Mouse (Mus musculus): Measurements from ENCODE around the gene Prm2. TPM values are rescaled to one million over a fixed set of nuclear protein-coding genes. Genes with fewer than 3 reads are reported as not detected.
"Not testable (repeated sequence)": the region's sequence is repeated elsewhere in the genome, so short reads cannot be mapped to it uniquely, and the experiment has no call there.

Gene Prm2
- total RNA-seq, 1 experiment from 2014 or later, result not detected

DNA sequence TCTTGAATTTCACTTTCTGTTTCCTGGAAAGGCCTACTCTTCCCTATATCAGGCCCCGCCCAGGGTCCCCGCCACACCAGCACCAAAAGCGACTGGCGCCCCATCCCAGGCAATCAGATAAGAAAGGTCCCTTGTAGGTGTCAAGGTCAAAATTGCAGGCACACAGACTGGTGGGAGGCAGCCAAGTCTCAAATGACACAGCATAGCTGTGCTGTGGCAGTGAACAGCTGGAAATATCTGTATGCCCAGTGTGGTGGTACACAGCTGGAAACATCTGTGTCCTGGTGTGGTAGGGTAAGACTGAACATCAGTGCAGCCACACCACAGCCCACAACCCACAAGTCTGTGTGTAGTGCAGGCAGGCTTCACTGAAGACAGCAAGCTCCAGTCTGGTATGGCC, 18.9 kb upstream of the Prm2 start:
- peak; percentile 7; the same call in 1 of the 2 replicates for ATAC-seq (ENCODE audit: extremely low read depth, insufficient number of reproducible peaks, low FRiP score, poor library complexity, severe bottlenecking)

DNA sequence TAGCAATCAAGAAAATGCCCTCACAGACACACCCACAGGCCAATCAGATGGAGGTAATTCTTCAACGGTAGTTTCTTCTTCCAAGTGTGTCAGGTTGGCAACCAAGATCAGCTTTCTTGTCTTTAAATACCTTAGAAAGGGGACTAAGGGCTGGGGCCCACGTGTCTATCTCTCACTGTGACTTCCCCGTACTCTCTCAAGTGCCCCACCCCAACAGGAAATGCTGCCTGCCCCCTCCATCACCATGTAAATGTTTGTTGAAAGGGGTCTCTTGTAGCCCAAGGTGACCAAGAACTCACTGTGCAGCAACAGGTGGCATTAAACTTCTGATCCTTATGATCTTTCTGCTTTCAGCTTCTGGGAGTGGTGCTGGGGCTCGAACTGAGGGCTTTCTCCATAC, 17.8 kb upstream of the Prm2 start:
- no peak for ATAC-seq (ENCODE audit: extremely low read depth, insufficient number of reproducible peaks, low FRiP score, poor library complexity, severe bottlenecking)

DNA sequence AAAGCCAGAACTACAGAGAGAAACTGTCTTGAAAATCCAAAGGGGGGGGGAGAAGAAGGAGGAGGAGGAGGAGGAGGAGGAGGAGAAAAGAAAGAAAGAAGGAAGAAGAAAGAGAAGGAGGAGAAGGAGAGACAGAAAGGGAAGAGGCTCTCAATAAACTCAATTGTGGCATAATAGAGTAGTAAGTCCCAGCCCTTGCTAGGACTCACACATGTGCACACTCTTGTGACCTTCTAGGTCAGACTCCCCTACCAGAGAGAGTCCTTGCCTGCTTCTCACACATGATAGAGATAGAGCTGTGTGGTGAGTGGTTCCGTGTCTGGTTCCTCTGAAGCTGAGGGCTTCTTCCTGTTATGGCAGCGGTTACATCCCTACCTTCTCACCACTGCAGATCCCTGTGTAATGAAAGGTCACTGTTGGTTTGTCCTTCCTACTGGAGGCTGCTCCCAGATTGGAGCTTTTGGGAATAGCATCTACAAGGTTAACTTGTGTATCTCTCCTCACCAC, 17.0 kb upstream of the Prm2 start, which contains the start of gene Gm11172:
Gene Gm11172 (plus strand): TSS at position 51 of the 507 bp plus-strand sequence.
- ATAC-seq (ENCODE audit: extremely low read depth, insufficient number of reproducible peaks, low FRiP score, poor library complexity, severe bottlenecking), result no peak

DNA sequence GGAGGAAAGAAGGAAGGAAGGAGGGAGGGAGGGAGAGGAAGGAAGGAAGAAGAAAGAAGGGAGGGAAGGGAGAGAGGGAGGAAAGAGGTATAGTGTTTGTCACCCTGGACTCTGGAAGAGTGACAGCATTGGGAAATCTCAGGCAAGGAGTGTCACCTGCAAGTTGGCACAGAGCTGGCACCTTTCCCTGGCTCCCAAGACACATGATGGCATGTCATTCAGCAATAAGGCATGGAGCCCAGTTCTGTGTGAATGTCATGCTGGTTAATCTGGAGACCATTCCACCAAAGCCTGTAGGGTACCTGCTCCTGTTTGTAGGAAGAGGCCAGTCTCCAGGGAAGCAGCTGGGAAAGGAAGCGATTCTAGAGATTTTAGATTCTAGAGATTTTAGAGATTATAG, 14.4 kb upstream of the Prm2 start:
- ATAC-seq (ENCODE audit: extremely low read depth, insufficient number of reproducible peaks, low FRiP score, poor library complexity, severe bottlenecking), result no peak

DNA sequence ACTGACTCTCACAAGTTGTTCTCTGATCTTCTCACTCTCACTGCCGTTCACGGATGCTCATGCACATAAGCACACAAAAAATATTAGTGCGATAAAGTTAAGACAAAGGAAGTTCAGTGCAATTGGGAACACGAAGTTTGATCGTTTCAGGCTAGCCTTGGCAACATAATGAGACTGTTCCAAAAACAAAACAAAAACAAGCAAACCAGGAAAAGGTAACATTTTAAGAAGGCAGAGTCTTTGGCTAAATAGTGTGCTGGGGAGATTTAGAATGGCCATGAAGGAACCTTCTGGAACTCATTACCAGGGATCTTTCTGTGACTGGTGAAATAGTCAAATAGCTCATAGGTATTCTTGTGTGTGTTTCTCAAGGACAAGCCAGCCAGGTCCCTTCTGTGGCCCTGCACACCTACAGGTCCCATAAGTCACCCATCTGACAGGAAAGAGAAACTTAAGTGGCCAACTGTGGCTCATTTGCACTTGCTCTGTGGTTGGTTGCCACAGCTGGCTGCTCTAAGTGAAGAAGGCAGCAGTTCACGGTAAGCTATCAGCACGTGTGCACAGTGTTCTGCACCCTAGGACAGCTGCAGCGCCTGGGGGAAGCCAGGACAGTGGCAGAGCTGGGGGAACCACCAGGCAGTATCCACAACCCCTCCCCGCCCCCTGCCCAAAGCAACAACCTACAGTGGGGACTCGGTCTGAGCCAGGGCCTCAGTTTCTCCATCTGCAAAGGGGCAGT, 10.0 kb upstream of the Prm2 start, which contains the start of gene Prm1:
Gene Prm1 (minus strand): TSS at position 51 of the 739 bp plus-strand sequence.
- peak; percentile 58 for ATAC-seq (ENCODE audit: extremely low read depth, insufficient number of reproducible peaks, low FRiP score, poor library complexity, severe bottlenecking)

DNA sequence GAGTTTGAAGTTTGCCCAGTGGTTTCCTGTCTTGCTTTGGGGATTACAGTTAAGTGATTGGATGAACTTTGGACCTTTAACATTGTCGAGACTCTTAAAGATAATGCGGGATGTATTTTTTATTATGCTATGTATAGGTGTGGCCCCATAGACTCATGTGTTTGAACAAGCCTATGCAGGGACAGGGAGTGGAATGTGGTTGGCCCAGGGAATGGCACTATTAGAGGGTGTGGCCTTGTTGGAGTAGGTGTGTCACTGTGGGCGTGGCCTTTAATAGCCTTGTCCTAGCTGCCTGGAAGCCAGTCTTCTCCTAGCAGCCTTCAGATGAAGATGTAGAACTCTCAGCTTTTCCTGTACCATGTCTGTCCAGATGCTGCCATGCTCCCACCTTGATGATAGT, 6.5 kb upstream of the Prm2 start:
- ATAC-seq (ENCODE audit: extremely low read depth, insufficient number of reproducible peaks, low FRiP score, poor library complexity, severe bottlenecking), result not testable (repeated sequence)

DNA sequence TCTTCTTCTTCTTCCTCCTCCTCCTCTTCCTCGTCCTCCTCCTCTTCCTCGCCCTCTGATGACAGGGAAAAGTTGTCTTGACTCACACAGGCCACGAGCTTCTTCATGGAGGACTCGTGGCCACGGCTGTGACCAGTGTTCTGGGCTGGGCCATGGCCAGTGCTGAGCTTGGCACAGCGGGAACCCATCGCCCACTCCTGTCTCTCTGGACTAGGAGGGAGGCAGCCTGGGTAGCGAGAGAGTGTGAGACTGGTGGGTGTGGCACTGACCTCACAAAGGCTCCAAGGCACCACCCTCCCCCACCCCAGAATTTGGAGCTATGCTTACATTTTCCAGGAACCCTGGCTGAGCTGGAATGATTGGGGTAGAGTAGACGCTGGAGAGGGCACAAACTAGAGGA, 5.2 kb downstream of the Prm2 start, which contains the start of gene Prm3:
Gene Prm3 (minus strand): TSS at position 213 of the 400 bp plus-strand sequence.
- no peak for ATAC-seq (ENCODE audit: extremely low read depth, insufficient number of reproducible peaks, low FRiP score, poor library complexity, severe bottlenecking)

DNA sequence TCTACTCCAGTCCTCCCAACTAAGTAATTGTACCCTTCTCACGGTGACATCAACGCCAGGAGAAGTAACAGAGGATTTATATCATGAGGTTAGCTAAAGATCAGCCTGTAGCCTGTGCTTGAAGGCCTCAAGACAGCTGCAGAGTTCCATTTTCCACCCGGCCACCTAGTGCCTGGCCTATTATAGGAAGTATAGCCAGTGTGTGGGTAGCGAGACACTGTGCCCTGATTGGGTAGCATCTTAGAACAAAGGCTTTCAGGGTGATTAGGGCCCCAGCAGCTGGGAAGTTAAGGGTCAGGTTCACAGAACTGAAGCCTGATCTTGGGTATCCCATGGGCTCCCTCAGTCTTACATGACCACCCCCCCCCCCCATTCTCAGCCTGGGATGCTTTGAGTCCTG, 7.1 kb downstream of the Prm2 start:
- ATAC-seq (ENCODE audit: extremely low read depth, insufficient number of reproducible peaks, low FRiP score, poor library complexity, severe bottlenecking), result no peak

DNA sequence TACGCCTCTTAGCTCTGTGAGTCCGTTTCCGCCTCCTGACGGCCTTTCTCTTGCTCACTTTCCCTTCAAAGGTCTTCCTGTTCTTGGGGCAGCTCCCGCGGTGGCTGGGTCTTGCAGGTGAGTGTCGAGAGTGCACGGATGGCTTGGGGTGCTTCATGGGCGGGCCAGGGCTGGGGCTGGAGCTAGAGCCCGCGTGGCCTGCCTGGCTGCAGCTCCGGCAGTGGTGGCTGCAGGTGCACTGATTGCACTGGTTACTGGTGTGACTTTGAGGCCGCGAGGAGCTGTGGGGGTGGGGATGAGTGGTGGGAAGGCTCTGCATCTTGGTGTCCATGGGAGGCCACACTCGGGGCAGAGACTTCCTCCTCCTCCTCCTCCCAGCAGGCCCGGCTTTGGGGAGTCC, 7.7 kb downstream of the Prm2 start, which contains the start of gene Tnp2:
Gene Tnp2 (minus strand): TSS at position 390 of the 400 bp plus-strand sequence.
- no peak for ATAC-seq (ENCODE audit: extremely low read depth, insufficient number of reproducible peaks, low FRiP score, poor library complexity, severe bottlenecking)

DNA sequence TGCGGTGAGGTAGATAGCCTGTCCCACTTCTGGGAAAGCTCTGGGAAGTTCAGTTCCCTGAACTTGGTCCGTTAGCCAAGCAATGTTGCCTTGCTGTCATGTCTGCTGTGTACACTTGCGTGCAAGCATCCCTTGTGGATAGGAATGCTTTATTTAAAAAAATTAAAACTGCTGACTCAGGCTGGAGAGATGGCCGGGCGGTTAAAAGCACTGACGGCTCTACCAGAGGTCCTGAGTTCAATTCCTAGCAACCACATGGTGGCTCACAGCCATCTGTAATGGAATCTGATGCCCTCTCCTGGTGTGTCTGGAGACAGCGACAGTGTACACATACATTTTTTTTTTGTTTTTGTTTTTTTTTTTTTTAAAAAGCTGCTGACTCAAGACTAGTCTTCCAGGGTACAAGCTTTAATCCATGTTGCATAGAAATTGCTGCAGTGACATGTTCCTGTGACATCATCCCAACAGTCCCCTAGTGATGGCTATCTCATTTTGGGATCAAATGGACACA, 8.3 kb downstream of the Prm2 start:
- ATAC-seq (ENCODE audit: extremely low read depth, insufficient number of reproducible peaks, low FRiP score, poor library complexity, severe bottlenecking), result no peak

DNA sequence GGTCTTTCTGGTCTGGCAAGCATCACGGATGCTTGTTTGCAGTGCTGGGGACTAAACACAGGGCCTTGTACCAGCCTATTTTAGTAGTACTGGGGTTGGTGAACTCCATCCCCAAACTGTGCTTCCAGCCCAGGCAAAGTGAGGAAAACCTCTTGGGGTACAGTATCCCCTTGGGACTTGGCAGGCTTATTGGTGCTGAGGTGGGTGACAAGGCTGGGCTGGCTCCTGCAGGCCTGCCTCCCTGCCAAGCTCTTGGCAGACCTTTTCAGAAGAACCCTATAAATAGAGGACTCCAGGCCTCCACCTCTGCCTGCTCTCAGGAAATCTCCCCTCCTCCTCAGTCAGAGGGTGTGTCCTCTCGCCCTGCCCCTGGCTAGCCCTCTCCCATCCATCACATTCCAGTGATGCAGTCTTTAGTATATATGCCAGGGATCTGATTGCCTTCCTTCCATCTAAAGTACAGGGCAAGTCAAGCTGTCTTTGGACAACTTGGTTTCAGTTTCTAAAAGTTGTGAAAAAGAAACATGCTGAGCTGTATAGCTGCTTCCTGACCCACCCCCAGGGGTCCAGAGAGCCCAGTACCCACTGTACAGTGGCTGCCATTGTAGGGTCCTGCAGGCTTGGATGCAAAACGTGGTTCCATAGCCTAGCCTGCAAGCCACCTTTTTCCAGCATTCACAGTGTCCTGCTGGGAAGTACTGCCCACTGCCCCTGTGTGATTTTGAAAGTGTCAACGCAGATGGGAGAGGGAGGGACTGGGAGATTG, 9.0 kb downstream of the Prm2 start:
- no peak for ATAC-seq (ENCODE audit: extremely low read depth, insufficient number of reproducible peaks, low FRiP score, poor library complexity, severe bottlenecking)

DNA sequence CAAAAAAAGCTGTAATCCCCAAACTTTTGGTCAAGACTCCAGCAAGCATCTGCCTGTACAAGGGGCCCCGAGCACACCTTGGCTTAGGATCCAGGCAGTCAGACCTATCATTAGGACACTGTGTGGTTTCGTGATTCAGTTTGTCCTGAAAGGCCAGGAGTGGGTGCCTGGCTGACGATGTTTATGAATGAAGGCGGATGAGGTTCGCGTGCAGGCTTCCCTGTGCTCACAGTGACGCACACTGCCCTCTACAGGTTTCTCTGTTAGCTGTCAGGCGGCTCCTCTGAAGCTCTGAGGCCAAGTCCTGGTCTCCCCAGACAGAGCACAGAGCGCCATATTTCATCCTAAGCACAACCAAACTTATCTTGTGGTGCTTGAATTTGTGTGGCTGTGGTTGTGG, 9.6 kb downstream of the Prm2 start:
- peak; percentile 76 for ATAC-seq (ENCODE audit: extremely low read depth, insufficient number of reproducible peaks, low FRiP score, poor library complexity, severe bottlenecking)

DNA sequence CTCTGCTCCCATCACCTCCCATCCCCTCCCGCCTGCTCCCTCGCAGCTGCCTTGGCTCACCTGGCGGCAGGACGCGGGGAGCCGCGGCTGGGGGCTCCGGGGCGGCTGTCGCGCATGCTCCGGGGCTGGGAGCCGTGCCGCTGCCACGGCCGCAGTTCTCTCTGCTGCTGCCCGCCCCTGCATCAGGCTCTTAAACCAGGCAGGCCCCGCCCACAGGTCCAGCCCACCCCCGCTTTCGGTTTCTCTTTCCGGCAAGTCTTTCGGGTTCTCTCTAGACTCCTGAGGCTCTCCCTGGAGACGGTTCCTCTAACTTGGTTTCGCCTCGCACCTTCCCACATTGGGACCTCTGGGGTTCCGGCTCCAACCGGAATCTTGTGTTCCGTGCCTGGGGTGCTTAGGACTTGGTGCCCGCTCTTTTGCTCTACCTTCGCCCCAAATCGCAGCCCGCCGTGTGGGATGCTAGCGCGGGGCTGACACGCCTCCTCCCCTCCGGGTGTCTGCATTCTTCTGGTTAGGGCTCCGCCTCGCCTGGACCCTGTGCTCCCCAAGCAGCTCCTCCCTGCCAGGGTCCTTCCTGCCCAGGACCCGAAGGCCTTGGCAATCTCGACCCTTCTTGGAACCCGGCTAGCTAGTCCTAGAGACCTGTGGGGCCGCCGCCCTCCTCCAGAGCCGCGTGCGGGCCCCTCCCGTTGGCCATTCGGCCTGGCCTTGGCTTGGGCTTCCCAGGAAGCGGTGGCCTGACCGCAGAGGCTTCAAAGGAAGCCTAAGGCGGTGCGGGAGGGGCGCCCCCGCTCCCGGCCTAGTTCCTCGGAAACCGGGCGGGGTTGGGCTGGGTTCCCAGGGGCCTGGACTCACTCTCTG, 10.3 kb downstream of the Prm2 start, which contains the start of gene Socs1:
Gene Socs1 (minus strand): TSS at position 166 of the 861 bp plus-strand sequence.
- ATAC-seq (ENCODE audit: extremely low read depth, insufficient number of reproducible peaks, low FRiP score, poor library complexity, severe bottlenecking), result peak; percentile 58

DNA sequence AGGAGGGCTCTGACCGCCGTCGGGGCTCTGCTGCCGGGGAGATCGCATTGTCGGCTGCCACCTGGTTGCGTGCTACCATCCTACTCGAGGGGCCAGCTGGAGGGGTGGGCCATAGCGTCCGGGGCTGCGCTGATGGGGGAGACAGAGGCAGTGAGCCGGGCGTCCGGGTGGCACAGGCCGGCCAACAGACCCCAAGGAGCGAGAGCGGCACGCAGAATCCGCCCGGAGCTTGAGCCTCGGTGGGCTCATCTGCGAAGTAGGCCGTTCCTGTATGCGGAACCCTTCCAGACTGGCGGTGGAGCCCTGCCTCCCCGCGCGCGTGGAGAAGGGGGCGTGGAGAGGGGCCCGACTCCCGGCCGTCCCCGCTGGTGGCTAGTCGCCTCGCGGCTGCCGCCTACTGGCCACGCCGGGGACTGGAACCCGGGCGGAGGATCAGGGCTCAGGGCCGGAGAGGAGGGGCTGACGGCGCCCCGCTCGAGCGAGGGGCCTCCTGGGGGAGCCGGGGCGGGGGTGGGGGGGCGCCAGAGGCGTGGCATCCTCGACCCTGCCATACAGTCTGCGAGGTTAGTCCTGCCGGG, 11.1 kb downstream of the Prm2 start:
- ATAC-seq (ENCODE audit: extremely low read depth, insufficient number of reproducible peaks, low FRiP score, poor library complexity, severe bottlenecking), result peak; percentile 47

DNA sequence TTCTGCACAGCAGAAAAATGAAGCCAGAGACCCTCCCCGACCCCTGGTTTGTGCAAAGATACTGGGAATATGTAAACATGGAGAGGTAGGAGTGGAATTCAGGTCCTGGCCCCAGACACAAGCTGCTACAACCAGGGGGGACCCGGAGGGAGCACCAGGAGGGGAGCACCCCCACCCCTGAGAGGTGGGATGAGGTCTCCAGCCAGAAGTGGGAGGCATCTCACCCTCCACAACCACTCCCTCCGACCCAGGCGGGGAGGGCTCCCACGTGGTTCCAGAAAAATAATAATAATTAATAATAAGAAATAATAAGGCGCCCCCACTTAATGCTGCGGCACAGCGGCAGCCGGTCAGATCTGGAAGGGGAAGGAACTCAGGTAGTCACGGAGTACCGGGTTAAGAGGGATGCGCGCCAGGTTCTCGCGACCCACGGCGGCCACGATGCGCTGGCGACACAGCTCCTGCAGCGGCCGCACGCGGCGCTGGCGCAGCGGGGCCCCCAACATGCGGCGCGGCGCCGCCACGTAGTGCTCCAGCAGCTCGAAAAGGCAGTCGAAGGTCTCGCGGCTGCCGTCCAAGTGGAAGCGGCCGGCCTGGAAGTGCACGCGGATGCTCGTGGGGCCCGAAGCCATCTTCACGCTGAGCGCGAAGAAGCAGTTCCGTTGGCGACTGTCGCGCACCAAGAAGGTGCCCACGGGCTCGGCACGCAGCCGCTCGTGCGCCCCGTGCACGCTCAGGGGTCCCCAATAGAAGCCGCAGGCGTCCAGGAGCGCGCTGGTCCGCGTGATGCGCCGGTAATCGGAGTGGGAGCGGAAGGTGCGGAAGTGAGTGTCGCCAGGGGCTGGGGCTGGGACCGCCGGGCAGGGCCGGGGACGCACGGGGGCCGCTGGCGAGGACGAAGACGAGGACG, 11.8 kb downstream of the Prm2 start:
- ATAC-seq (ENCODE audit: extremely low read depth, insufficient number of reproducible peaks, low FRiP score, poor library complexity, severe bottlenecking), result no peak

DNA sequence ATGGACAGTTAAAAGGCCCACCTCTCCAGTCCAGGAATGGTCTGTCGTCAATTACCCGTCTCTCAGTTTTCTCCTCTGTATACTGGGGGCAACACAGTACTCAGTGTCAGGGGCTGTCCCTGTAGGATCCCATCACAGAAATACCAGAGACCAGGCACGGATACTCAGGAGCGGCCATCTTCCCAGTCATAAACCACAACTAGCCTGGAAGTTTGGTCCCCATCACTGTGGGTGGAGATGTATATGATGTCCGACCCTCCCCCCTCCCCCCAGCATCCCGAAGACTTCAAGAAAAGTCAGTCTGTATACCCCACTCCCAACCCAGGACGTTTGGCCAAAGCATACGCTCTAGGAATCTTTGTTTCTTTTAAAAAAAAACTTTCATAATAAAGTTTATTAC, 12.5 kb downstream of the Prm2 start:
- no peak for ATAC-seq (ENCODE audit: extremely low read depth, insufficient number of reproducible peaks, low FRiP score, poor library complexity, severe bottlenecking)

DNA sequence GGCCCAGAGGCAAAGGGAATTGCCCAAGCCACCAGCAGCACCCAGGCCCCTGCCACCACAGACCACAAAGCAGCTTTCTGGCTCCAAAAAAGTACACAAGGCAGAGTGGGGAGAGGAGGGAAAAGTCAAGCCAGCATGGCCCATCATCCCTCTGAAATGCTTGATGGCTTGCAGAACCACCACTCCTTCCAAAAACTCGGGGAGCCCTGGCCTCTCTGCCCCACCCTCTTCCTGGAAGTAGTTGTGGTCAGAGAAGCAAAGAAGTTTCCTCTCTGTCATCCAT, 12.8 kb downstream of the Prm2 start:
- ATAC-seq (ENCODE audit: extremely low read depth, insufficient number of reproducible peaks, low FRiP score, poor library complexity, severe bottlenecking), result no peak

All from neutrophil, adult 5-6 weeks (primary cell).